Mouse (Mus musculus) C2C12 (cell line): ENCODE results near the gene Nfkbiz. TPM values are rescaled to one million over a fixed set of nuclear protein-coding genes. Genes with fewer than 3 reads are reported as not detected.
"Not testable (repeated sequence)": the region's sequence is repeated elsewhere in the genome, so short reads cannot be mapped to it uniquely, and the experiment has no call there.

Experiments used
- H3K27me3 ChIP-seq: one replicate; pipeline ENCODE4 v1.6.1; 2011; ENCODE audit not compliant: control insufficient read depth, insufficient read depth, insufficient read length
- H3K36me3 ChIP-seq: one replicate; pipeline ENCODE4 v1.6.1; 2011; ENCODE audit not compliant: control insufficient read depth, insufficient read depth
- H3K4me3 ChIP-seq: one replicate; pipeline ENCODE4 v1.5.1; 2011; ENCODE audit warnings: mild to moderate bottlenecking, control low read depth; ENCODE audit not compliant: poor library complexity, insufficient read depth, severe bottlenecking
- H3K79me2 ChIP-seq: one replicate; pipeline ENCODE4 v1.6.1; 2011; ENCODE audit not compliant: control insufficient read depth, insufficient read depth
- H3K79me3 ChIP-seq: one replicate; pipeline ENCODE4 v1.6.1; 2011; ENCODE audit warnings: low read depth, control low read depth
- H3ac ChIP-seq: one replicate; pipeline ENCODE3; 2011; ENCODE audit warnings: low read depth; ENCODE audit not compliant: control insufficient read depth, insufficient read length
- CEBPB ChIP-seq: IDR thresholded peaks from one replicate; pipeline ENCODE4 v1.6.1; 2011; ENCODE audit warnings: low read depth, mild to moderate bottlenecking, control low read depth, moderate library complexity
- CTCF ChIP-seq: IDR thresholded peaks from one replicate; pipeline ENCODE4 v1.5.1; 2011; ENCODE audit not compliant: control insufficient read depth, insufficient read depth, insufficient read length
- FOSL1 ChIP-seq: IDR thresholded peaks from one replicate; pipeline ENCODE4 v1.8.0; 2011; ENCODE audit warnings: mild to moderate bottlenecking, low read length; ENCODE audit not compliant: poor library complexity, insufficient read depth, severe bottlenecking
- MAX ChIP-seq: IDR thresholded peaks from one replicate; pipeline ENCODE4 v1.6.1; 2011; ENCODE audit warnings: mild to moderate bottlenecking, control low read depth
- MYOD1 ChIP-seq: IDR thresholded peaks from one replicate; pipeline ENCODE4 v1.6.1; 2011; ENCODE audit warnings: low read depth; ENCODE audit not compliant: control insufficient read depth, insufficient read length
- MYOG ChIP-seq: IDR thresholded peaks from one replicate; pipeline ENCODE4 v1.6.1; 2011; ENCODE audit not compliant: control insufficient read depth, insufficient read length; ENCODE audit errors: extremely low read depth
- USF1 ChIP-seq: IDR thresholded peaks from one replicate; pipeline ENCODE4 v1.6.1; 2011; ENCODE audit warnings: low read depth, mild to moderate bottlenecking, control low read depth, moderate library complexity
- polyA plus RNA-seq: library from polyadenylated mRNA; unstranded; fragments of >200 nt; fragmentation: generic; extraction: Trizol; gene quantifications from one replicate; pipeline ENCODE4 v1.2.1, GENCODE M21; 2012; ENCODE audit warnings: missing spikeins

Nfkbiz gene
- polyA plus RNA-seq, 1 experiment = 3.4 TPM

GRCm38 (mm10) chr16:55838129-55838509, 580 bp downstream of the Nfkbiz start:
- peaks cover 53% of the 10 kb centered on the region for H3K79me2 ChIP-seq
- peaks cover 29% of the 10 kb centered on the region for H3K79me3 ChIP-seq
- TF ChIP-seq MYOD1 = no peak
- no peak for TF ChIP-seq CEBPB
- TF ChIP-seq MYOG = no peak
- no peak for TF ChIP-seq MAX
- no peak for TF ChIP-seq CTCF
- no peak for TF ChIP-seq USF1
- TF ChIP-seq FOSL1 = no peak
- peak overlapping the region; percentile 37 for H3K4me3 ChIP-seq
- H3K27me3 ChIP-seq = no peaks in the 10 kb centered on the region
- H3K36me3 ChIP-seq = peaks cover 16% of the 10 kb centered on the region
- peak overlapping the region; percentile 78 for H3ac ChIP-seq

GRCm38 (mm10) chr16:55837653-55838052, 1.0 kb downstream of the Nfkbiz start:
- H3ac ChIP-seq, H3K27me3 ChIP-seq: not testable (repeated sequence)
- Histone ChIP-seq H3K4me3 (peak overlapping the region; percentile 37), H3K79me3 (peaks cover 29% of the 10 kb centered on the region), H3K79me2 (peaks cover 57% of the 10 kb centered on the region), H3K36me3 (peaks cover 21% of the 10 kb centered on the region)

- peaks cover 33% of the 10 kb centered on the region for H3K79me3 ChIP-seq
- no peak overlapping the region for H3K4me3 ChIP-seq
- TF ChIP-seq CTCF (no peak), MAX (no peak), MYOD1 (no peak), FOSL1 (no peak), USF1 (no peak), CEBPB (no peak), MYOG (no peak)
Measured at GRCm38 (mm10) chr16:55837168-55837567, 1.5 kb downstream of the Nfkbiz start.

GRCm38 (mm10) chr16:55835798-55836197, 2.9 kb downstream of the Nfkbiz start:
- Histone ChIP-seq H3K79me3 (peaks cover 37% of the 10 kb centered on the region), H3K36me3 (peaks cover 34% of the 10 kb centered on the region), H3ac (no peak overlapping the region), H3K27me3 (no peaks in the 10 kb centered on the region), H3K79me2 (peaks cover 69% of the 10 kb centered on the region), H3K4me3 (no peak overlapping the region)
- TF ChIP-seq MAX (no peak), USF1 (no peak), MYOD1 (no peak), FOSL1 (no peak), MYOG (no peak), CEBPB (no peak), CTCF (no peak)

More at GRCm38 (mm10) chr16:55837168-55837567, 1.5 kb downstream of the Nfkbiz start:
- H3K27me3 ChIP-seq = no peaks in the 10 kb centered on the region
- peaks cover 62% of the 10 kb centered on the region for H3K79me2 ChIP-seq
- peaks cover 25% of the 10 kb centered on the region for H3K36me3 ChIP-seq
- no peak overlapping the region for H3ac ChIP-seq

GRCm38 (mm10) chr16:55832617-55833016, 6.1 kb downstream of the Nfkbiz start:
- Histone ChIP-seq H3K36me3 (peaks cover 34% of the 10 kb centered on the region), H3K4me3 (no peak overlapping the region), H3K27me3 (no peaks in the 10 kb centered on the region), H3ac (no peak overlapping the region), H3K79me3 (peaks cover 43% of the 10 kb centered on the region), H3K79me2 (peaks cover 90% of the 10 kb centered on the region)
- TF ChIP-seq MYOG (no peak), MYOD1 (no peak), MAX (no peak), CEBPB (no peak), USF1 (no peak), FOSL1 (no peak), CTCF (no peak)

- H3K79me3 ChIP-seq = peaks cover 40% of the 10 kb centered on the region
- TF ChIP-seq MAX = no peak
- TF ChIP-seq MYOG = no peak
- no peak for TF ChIP-seq CTCF
- no peak for TF ChIP-seq USF1
- no peak for TF ChIP-seq MYOD1
- no peak for TF ChIP-seq FOSL1
- TF ChIP-seq CEBPB = no peak
- peaks cover 34% of the 10 kb centered on the region for H3K36me3 ChIP-seq
- peaks cover 84% of the 10 kb centered on the region for H3K79me2 ChIP-seq
- no peak overlapping the region for H3K4me3 ChIP-seq
- no peaks in the 10 kb centered on the region for H3K27me3 ChIP-seq
- H3ac ChIP-seq = no peak overlapping the region
Measured at GRCm38 (mm10) chr16:55832040-55832439, 6.7 kb downstream of the Nfkbiz start.
